Mouse (Mus musculus) gastrocnemius, postnatal 25 days (tissue): ENCODE measurements around the gene Spaca5. TPM values are rescaled to one million over a fixed set of nuclear protein-coding genes. Genes with fewer than 3 reads are reported as not detected.

Experiments
- DNase-seq: peaks from one replicate; pipeline ENCODE4 v3.0.0; 2022
- long read RNA-seq, 2 experiments: library from polyadenylated mRNA; stranded (forward); transcript quantifications; one replicate each; pipeline ENCODE4 v2.0.0; 2021
- total RNA-seq, 2 experiments: library from RNA; stranded (reverse); gene quantifications; 1 replicate in 1 of 2; 2 replicates in 1 of 2; pipeline ENCODE4 v1.2.3; 2021

Spaca5 gene
- total RNA-seq = not detected
- long read RNA-seq, experiment 1 = 0 reads
- long read RNA-seq, experiment 2 = 0 reads

DNA sequence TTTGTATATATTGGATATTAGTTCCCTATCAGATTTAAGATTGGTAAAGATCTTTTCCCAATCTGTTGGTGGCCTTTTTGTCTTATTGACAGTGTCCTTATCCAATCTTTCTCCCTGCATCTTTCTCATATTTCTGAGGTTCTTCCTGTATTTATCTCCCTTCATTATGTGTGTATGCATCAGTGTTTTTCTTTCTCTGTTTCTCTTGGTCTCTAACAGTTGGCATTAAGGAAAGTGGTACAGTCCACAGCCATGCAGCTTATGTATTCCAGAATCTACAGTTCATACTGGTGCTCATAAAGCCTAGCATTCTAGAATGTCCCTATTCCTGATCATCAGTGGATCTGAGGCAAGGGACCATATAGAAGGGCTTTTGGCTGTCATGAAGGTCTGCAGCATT lies at the start of gene Spaca5:
Spaca5 (plus strand) TSS at position 301 of the 400 bp plus-strand sequence.
- no peak for DNase-seq

- DNase-seq = no peak
Observed at GRCm38 (mm10) chrX:21061460-21061859, 6.7 kb upstream of the Spaca5 start.

- peak; percentile 75 for DNase-seq
Observed at GRCm38 (mm10) chrX:21061866-21062543, 6.2 kb upstream of the Spaca5 start, which contains the start of gene Zfp182. Gene Zfp182 (minus strand): TSS chrX:21062316.

DNA sequence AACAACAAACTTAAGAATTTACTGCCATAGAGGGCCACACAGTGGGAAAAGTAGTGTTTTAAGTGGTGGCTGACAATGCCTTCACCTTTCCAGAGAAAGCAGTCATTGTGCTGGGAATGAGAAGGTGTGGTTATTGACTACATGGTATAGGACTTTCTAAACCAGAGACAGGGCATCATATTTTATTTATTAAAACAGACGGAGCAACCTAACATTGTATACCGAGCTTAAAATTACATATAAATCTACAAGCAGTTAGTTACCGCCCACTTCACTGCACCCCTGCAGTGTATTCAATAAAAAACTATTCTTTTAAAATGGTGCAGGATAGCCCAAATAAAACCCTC lies 5.7 kb upstream of the Spaca5 start:
- no peak for DNase-seq

DNA sequence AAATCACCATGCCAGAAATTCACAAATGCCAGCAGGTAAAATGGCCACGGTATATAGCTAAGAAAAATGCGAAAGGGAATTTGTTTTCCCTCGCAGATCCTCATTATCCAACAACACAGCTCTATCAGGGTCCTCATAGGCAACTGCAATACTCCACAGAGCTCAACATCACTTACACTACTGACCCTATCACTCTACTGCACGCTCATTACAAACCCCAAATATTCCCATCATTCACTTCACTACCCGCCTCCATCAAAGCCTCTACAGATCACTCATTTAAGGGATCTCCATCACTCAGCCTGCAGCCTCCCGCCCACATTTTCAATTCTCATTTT lies 20.4 kb downstream of the Spaca5 start:
- DNase-seq = no peak

- DNase-seq = peak; percentile 50
Observed at GRCm38 (mm10) chrX:21088983-21089866, 21.0 kb downstream of the Spaca5 start, which contains the start of gene Zfp300. Gene Zfp300 (minus strand): TSS chrX:21089527.

DNA sequence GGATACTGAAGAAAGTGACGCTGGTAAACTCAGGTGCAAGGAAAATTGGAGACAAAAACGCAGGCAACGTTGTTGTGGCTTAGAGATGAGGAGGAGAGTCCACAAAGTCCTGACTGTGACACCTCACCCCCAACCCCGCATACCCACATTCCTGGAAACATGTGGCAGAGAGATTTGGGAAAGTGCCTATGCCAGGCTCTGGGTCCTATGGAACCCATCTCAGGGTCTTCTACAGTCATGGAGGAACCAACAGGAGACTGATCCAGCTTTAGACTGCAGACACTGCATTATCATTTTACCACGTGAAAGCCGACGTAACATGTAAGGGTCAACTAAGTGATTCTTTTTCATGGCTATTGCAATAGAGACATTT lies 21.6 kb downstream of the Spaca5 start:
- DNase-seq = no peak

DNA sequence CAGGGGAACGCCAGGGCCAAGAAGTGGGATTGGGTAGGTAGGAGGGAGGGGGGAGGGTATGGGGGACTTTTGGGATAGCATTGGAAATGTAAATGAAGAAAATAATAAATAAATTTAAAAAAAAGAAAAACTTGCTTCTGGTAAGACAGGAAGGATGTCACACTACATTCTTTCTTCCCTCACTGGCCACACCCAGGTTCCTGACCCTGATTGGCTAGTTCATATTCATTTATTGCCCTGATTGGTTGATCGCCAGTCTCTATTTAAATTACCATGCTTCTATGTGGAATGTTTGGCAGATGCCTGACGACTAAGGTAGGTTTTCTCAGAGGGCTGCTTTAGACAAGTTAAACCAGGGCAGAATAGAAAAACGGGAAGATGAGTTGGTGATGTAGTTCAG lies 47.3 kb downstream of the Spaca5 start, which contains the start of gene Ssxa1:
Ssxa1 (plus strand) TSS at position 301 of the 400 bp plus-strand sequence.
- no peak for DNase-seq

Other genes starting within 250 kb of the Spaca5 start
- 1 to 10 TPM; 4.9 to 6.5 TPM for gene Timp1, start 198.2 kb upstream of the Spaca5 start, total RNA-seq
- under 1 TPM in 1 of 2 experiments, not detected in 1; 0.24 TPM for gene Syn1, start 147.4 kb upstream of the Spaca5 start, total RNA-seq
- 1 to 10 TPM; 3.8 to 6.5 TPM for gene Cfp, start 136.9 kb upstream of the Spaca5 start, total RNA-seq
- 1 to 10 TPM; 6.7 to 7.5 TPM for gene Elk1, start 117.8 kb upstream of the Spaca5 start, total RNA-seq
- 10 to 100 TPM; 27.5 to 29.9 TPM for gene Uxt, start 106.4 kb upstream of the Spaca5 start, total RNA-seq
- gene Zfp182, start 6.1 kb upstream of the Spaca5 start, total RNA-seq = 1 to 10 TPM; 1.8 to 2.1 TPM
- gene Zfp300, start 21.1 kb downstream of the Spaca5 start, total RNA-seq = under 1 TPM; 0.13 to 0.72 TPM
- not detected for gene Ssxa1, start 47.4 kb downstream of the Spaca5 start, total RNA-seq
- not detected for gene Gm21876, start 107.2 kb downstream of the Spaca5 start, total RNA-seq